Mouse (Mus musculus) stomach, postnatal 0 days (tissue): ENCODE measurements around the gene Doxl2. TPM values are rescaled to one million over a fixed set of nuclear protein-coding genes. Genes with fewer than 3 reads are reported as not detected.

Source experiments
- ATAC-seq: fragments of 200-750 bp; cut with Nextera tagmentation; 2 replicates; pipeline ENCODE4 v1.8.0; 2017; ENCODE audit not compliant: low FRiP score, low TSS enrichment
- DNase-seq: peaks from one replicate; pipeline ENCODE4 v3.0.0-alpha.2; 2016; ENCODE audit warnings: low spot score
- H3K27ac ChIP-seq: fragments of 300-500 bp; sonication (generic); replicated peaks from 2 replicates; pipeline ENCODE4 v1.5.1; 2014; ENCODE audit warnings: mild to moderate bottlenecking, control low read depth
- H3K27me3 ChIP-seq: fragments of 300-500 bp; sonication (generic); 2 replicates; pipeline ENCODE4 v1.6.1; 2014; ENCODE audit warnings: low read length; ENCODE audit not compliant: control insufficient read depth, insufficient read depth
- H3K36me3 ChIP-seq: fragments of 300-500 bp; sonication (generic); 2 replicates; pipeline ENCODE4 v1.6.1; 2014; ENCODE audit warnings: low read length, mixed read lengths; ENCODE audit not compliant: control insufficient read depth, insufficient read depth
- H3K4me1 ChIP-seq: fragments of 300-500 bp; sonication (generic); replicated peaks from 2 replicates; pipeline ENCODE4 v1.6.1; 2014; ENCODE audit warnings: antibody characterized with exemption; ENCODE audit not compliant: control insufficient read depth, insufficient read depth
- H3K4me2 ChIP-seq: fragments of 300-500 bp; sonication (generic); replicated peaks from 2 replicates; pipeline ENCODE4 v1.6.1; 2014; ENCODE audit warnings: low read depth, mild to moderate bottlenecking, control low read depth, moderate library complexity
- H3K4me3 ChIP-seq: fragments of 300-500 bp; sonication (generic); 2 replicates; pipeline ENCODE4 v1.5.1; 2014; ENCODE audit warnings: low read depth, low read length, control low read depth
- H3K9ac ChIP-seq: fragments of 300-500 bp; sonication (generic); 2 replicates; pipeline ENCODE4 v1.6.1; 2014; ENCODE audit warnings: mild to moderate bottlenecking, low read length, control low read depth, mixed read lengths
- H3K9me3 ChIP-seq: fragments of 300-500 bp; sonication (generic); 2 replicates; pipeline ENCODE4 v1.6.1; 2016; ENCODE audit warnings: low read length; ENCODE audit not compliant: control insufficient read depth
- CTCF ChIP-seq: IDR thresholded peaks from 2 replicates; pipeline ENCODE4 v1.5.1; 2016; ENCODE audit warnings: antibody characterized with exemption, low read depth, mild to moderate bottlenecking, moderate library complexity
- EP300 ChIP-seq: optimal IDR thresholded peaks from 2 replicates; pipeline ENCODE3; 2016; ENCODE audit warnings: antibody characterized with exemption
- WGBS: fragments of 180-500 bp; shearing (Covaris S2); extraction: QIAGEN DNeasy Blood & Tissue Kit; methylation state at CpG from one replicate; pipeline ENCODE4 v1.1.7; 2014; 5-methylcytosine and 5-hydroxymethylcytosine counted together
- polyA plus RNA-seq: library from polyadenylated mRNA; unstranded; fragments of >200 nt; fragmentation: Nextera tagmentation; extraction: Ambion mirVana; gene quantifications from 2 replicates; pipeline ENCODE4 v1.2.1, GENCODE M21; 2015

Gene Doxl2
- polyA plus RNA-seq, 1 experiment from 2014 or later = not detected

DNA sequence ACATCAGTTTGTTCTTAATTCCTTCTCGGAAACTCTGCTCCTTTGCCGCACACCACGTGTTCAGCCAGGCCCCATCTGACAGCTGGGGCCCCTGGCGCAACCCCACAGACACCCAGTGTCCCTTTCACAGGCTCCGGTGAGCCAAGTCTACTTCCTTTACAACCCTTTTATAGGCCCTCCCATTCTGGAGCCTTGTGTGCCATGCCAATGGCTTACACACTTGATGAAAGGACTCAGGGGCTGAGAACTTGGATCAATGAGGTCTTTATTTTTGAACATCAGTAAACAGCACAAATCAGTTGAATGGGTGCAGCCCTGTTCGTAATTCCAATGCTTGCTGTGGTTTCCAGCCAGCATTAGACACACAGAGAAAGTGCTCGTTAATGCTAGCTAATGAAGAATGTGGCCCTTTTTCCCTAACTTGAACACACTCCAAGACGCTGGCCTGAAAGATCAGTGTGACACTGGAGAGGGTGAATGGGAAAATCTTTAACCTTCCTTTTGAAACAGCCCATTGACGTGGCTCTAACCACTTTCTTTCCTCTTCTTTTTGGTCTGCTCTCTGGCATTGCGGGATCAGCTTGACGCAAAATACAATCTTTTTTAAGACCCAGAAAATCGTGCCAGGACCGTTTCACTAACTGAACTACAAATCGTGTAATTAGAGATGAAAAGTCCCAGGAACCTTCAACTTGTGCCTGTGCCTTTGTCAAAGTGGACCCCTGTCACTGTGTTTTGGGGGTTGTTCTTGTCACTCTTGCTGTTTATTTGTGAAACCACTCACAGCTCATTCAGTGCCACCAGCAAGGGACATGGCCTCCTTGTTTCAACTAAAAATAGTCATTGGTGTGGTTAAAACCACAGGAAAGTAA lies 46.6 kb downstream of the Doxl2 start:
- Histone ChIP-seq H3K4me1 (no peaks in the 10 kb centered on the region), H3K9ac (no peak overlapping the region), H3K4me3 (no peak overlapping the region), H3K27me3 (no peaks in the 10 kb centered on the region), H3K9me3 (no peaks in the 10 kb centered on the region), H3K4me2 (no peak overlapping the region), H3K27ac (no peak overlapping the region), H3K36me3 (no peaks in the 10 kb centered on the region)
- DNase-seq (no peak), ATAC-seq (no peak)
- 76% methylated on average over 14 of the region's 14 CpGs for WGBS
- TF ChIP-seq EP300 (no peak), CTCF (no peak)

DNA sequence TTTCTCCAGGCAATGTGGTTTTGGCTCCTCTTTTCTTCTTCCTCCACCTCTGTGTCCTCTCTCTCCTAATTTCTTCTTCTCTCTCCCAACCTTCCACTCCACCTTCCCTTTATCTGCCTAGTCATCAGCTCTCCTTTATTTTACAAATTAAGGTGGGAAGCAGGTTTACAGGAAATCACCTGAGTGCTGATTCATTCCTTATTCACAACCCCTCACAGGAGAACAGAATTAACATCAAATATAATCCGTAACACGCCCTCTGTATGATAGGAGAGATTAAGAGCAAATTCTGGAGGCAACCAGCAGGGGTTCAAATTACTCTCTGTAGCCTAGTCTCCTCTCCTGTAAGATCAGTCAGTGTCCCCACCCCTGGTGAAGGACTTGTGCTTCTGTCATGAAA lies 47.6 kb downstream of the Doxl2 start:
- H3K27ac ChIP-seq = no peak overlapping the region
- 53% methylated on average over 2 of the region's 2 CpGs for WGBS
- H3K27me3 ChIP-seq = no peaks in the 10 kb centered on the region
- ATAC-seq (no peak), DNase-seq (no peak)
- no peak for TF ChIP-seq EP300
- no peak for TF ChIP-seq CTCF
- no peaks in the 10 kb centered on the region for H3K9me3 ChIP-seq
- H3K36me3 ChIP-seq = no peaks in the 10 kb centered on the region
- no peak overlapping the region for H3K4me2 ChIP-seq
- no peak overlapping the region for H3K9ac ChIP-seq
- H3K4me1 ChIP-seq = no peaks in the 10 kb centered on the region
- H3K4me3 ChIP-seq = no peak overlapping the region

DNA sequence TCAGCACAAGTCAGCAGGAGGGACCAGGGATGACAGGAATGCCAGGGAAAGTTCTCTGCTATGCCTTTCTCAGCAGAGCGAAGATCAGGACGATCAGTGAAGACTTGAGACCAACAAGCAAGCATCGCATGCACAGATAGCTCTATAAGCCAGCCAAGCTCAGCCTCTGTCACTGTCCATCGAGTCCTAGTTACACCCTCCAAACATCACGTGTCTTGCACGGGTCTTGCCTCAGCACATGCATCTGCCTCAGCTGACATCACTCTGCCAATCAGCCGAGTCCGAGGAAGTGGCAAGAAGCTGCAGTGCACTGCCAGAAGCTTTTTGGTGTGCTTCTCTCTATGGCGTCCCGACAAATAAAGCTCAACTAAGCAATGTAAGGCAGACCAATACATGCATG lies 48.6 kb downstream of the Doxl2 start:
- Histone ChIP-seq H3K4me2 (no peak overlapping the region), H3K27ac (no peak overlapping the region), H3K9ac (no peak overlapping the region), H3K4me3 (no peak overlapping the region), H3K36me3 (no peaks in the 10 kb centered on the region), H3K4me1 (no peaks in the 10 kb centered on the region), H3K27me3 (no peaks in the 10 kb centered on the region), H3K9me3 (no peaks in the 10 kb centered on the region)
- WGBS = 74% methylated on average over 10 of the region's 10 CpGs
- ATAC-seq = no peak
- DNase-seq = no peak
- TF ChIP-seq EP300 = no peak
- TF ChIP-seq CTCF = no peak

DNA sequence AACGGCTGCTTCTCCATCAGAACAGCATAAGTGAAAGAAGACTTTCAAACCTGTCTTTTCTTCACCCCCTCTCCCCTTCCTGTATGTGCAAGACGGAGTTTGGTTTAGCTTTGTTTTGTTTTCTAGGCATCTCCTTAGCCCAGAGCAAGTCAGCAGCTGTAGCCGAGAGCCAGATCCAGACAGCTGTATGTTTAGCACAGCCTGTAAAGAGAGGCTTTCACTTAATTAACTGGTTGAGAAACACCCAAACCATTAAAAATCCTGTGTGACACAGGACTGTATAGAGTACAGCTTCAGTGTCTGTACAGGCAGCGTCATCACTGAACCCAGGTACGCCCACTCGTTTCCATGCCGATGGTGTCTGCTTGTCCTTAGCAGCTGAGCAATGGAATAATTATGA lies 50.5 kb downstream of the Doxl2 start:
- Histone ChIP-seq H3K27ac (no peak overlapping the region), H3K9me3 (no peaks in the 10 kb centered on the region), H3K4me3 (no peak overlapping the region), H3K4me2 (no peak overlapping the region), H3K27me3 (no peaks in the 10 kb centered on the region), H3K9ac (no peak overlapping the region), H3K36me3 (no peaks in the 10 kb centered on the region), H3K4me1 (no peaks in the 10 kb centered on the region)
- no peak for ATAC-seq
- no peak for TF ChIP-seq CTCF
- no peak for TF ChIP-seq EP300
- no peak for DNase-seq
- WGBS = 74% methylated on average over 7 of the region's 7 CpGs

DNA sequence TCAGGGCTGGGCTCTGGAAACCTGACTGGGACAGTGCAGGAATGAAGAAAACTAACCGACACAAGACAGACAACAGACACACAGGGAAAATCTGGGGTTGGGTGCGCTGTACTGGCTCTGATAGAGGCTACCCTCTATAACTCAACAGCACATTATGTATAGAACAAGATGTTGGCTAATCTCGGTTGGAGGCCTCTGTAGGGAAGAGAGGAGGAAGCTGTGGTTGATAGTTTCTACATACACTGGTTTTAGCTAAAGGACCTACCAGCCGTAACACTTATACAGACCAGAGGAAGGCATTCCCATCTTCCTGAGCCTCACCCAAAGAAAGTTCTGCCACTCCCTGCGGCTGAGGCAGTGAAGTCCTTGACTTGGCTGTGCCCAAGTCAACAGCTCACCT lies 51.7 kb downstream of the Doxl2 start:
- no peaks in the 10 kb centered on the region for H3K27me3 ChIP-seq
- H3K27ac ChIP-seq = no peak overlapping the region
- no peak overlapping the region for H3K4me2 ChIP-seq
- no peak overlapping the region for H3K4me3 ChIP-seq
- H3K9ac ChIP-seq = no peak overlapping the region
- TF ChIP-seq EP300 (no peak), CTCF (no peak)
- no peaks in the 10 kb centered on the region for H3K36me3 ChIP-seq
- no peaks in the 10 kb centered on the region for H3K4me1 ChIP-seq
- no peak for ATAC-seq
- no peaks in the 10 kb centered on the region for H3K9me3 ChIP-seq
- WGBS = 70% methylated on average over 5 of the region's 5 CpGs
- DNase-seq = no peak

DNA sequence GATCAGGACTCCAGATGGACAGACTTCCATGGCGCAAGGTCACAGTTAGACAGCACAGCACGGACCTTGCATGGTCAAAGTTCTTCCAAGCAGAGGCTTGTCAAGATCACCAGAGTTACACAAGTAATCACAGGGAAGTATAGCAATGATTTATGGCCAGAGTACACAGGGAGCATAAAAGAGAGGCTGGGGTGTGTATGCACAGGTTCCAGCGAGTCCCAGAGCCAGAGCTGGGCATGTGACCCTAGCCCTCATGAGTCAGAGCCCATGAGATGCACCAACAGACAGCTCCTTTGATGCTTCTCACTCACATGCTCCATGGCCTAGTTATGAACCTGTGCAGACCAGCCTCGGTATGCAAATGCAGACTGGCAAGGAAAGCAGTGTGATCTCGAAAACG lies 53.3 kb downstream of the Doxl2 start:
- TF ChIP-seq CTCF = no peak
- TF ChIP-seq EP300 = no peak
- Histone ChIP-seq H3K9ac (no peak overlapping the region), H3K4me2 (no peak overlapping the region), H3K9me3 (no peaks in the 10 kb centered on the region), H3K27me3 (no peaks in the 10 kb centered on the region), H3K36me3 (no peaks in the 10 kb centered on the region), H3K27ac (peak overlapping the region; percentile 88), H3K4me1 (no peaks in the 10 kb centered on the region), H3K4me3 (no peak overlapping the region)
- WGBS = 57% methylated on average over 6 of the region's 6 CpGs
- ATAC-seq (peak; percentile 98), DNase-seq (peak; percentile 72)

Other genes with a start within 250 kb of the Doxl2 start
- gene Gimap1, start 235.9 kb upstream of the Doxl2 start, polyA plus RNA-seq = 7.2 and 7.8 TPM in 2 replicates
- 5.4 and 6.1 TPM in 2 replicates for gene Gimap5, start 228.8 kb upstream of the Doxl2 start, polyA plus RNA-seq
- 0.07 and 0.10 TPM in 2 replicates for gene Gimap3, start 204.1 kb upstream of the Doxl2 start, polyA plus RNA-seq
- gene Tmem176a, start 134.0 kb upstream of the Doxl2 start, polyA plus RNA-seq = 131 and 134 TPM in 2 replicates
- 245 and 254 TPM in 2 replicates for gene Tmem176b, start 133.5 kb upstream of the Doxl2 start, polyA plus RNA-seq
- gene Aoc1, start 102.1 kb upstream of the Doxl2 start, polyA plus RNA-seq = not detected in 2 replicates
- not detected in 2 replicates for gene 1600015I10Rik, start 45.1 kb upstream of the Doxl2 start, polyA plus RNA-seq
- not detected in 2 replicates for gene Svs1, start 11.9 kb downstream of the Doxl2 start, polyA plus RNA-seq
- 2.1 and 3.9 TPM in 2 replicates for gene Gpnmb, start 61.6 kb downstream of the Doxl2 start, polyA plus RNA-seq
- gene Malsu1, start 98.8 kb downstream of the Doxl2 start, polyA plus RNA-seq = 76.6 and 87.6 TPM in 2 replicates
- 40.7 and 43.6 TPM in 2 replicates for gene Igf2bp3, start 240.0 kb downstream of the Doxl2 start, polyA plus RNA-seq